Mouse (Mus musculus): ENCODE measurements around the gene Sept6. TPM values are rescaled to one million over a fixed set of nuclear protein-coding genes. Genes with fewer than 3 reads are reported as not detected.
A peak's percentile ranks its signal among the peaks of the same experiment; 100 is the strongest.

Gene Sept6
- total RNA-seq, 2 experiments from 2014 or later = 15.5 to 19.9 TPM

DNA sequence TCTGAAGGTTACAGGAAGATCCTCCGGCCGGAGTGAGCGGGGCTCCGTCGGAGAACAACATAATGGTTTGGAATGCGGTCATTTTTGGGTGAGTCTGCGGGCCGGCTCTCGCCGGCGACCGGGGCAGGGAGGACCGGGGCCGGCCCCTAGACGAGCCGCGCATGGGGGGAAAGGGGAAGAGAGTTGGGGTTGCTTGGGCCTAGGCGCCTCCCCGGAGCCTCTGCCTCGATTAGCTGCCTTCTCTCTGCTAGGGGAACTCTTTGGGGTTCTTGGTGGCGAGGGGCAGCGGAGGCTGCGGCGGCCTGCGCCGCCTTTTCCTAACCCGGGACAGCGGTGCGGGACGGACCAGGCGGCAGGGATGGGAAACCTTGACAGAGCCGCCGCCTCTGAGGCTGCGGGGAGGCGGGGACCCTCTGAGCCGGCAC lies 116.9 kb downstream of the Sept6 start:
- peak; percentile 7; the same call in 1 of the 2 replicates for ATAC-seq (replicated peaks; ENCODE audit: low FRiP score, low TSS enrichment, poor library complexity, severe bottlenecking)

DNA sequence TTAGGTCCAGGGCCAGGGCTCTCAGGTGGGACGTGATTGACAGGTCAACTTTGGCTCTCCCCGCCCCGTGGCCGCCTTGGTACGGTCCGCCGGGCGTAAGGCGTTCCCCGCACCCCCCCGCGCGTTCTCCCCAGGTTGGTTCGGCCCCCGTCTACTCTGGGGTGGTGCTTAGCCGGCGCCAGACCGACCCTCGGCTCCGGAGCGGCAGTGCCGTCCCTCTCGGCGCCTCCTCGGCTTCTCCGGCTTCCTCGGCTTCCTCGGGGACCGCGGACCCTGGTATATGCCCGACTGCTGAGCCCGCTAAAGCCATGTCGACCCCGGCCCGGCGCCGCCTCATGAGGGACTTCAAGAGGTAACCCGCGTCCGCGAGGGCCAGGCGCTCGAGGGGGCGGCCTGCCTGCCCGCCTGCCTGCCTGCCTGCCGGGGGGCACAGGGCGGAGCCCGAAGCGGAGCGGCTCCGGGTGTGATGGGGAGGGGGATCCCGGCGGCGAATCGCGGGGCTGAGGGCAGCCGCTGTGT lies 117.4 kb downstream of the Sept6 start:
- ATAC-seq (replicated peaks; ENCODE audit: low FRiP score, low TSS enrichment, poor library complexity, severe bottlenecking) = peak; percentile 95

DNA sequence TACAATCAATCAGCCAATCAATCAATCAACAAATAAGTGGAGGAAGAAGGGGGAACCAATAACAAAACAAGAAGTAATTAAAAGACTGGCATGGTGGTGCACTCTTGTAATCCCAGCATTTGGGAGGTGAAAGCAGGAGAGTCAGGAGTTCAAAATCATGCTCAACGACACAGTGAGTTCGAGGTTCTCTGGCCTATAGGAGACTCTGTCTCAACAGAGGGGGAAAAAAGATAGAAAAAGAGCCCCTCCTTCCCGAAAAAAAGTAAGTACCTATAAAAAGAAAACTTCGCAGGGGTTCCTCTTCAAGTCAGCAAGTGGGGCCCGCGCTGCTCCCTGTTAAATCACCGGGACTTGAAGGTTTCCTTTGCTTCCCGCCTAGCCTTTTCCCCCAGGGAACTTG lies 117.8 kb downstream of the Sept6 start, which contains the start of the genes Ube2a and C330007P06Rik:
TSS of gene Ube2a (plus strand) at position 136 of the 400 bp plus-strand sequence.
TSS of gene C330007P06Rik (minus strand) at position 347 of the 400 bp plus-strand sequence.
- ATAC-seq (replicated peaks; ENCODE audit: low FRiP score, low TSS enrichment, poor library complexity, severe bottlenecking) = peak; percentile 71

DNA sequence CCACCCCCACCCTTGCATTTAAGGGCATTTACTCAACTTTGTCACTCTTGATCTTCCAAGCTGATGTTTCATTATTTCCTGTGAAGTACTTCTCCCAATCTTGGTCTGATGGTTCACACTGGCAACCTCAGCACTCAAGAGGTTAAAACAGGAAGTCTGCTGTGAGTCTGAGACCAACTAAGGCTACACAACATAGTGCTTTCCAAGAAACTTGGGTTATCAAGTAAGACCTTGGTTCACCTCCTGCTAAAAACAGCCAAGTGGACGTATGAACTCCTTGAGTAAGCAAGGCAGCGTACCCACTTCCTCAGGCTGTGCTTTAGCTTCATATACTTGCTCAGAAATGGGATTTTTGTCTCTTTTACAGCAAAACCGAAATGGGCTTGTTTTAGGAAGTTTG lies 121.2 kb downstream of the Sept6 start:
- ATAC-seq (replicated peaks; ENCODE audit: low FRiP score, low TSS enrichment, poor library complexity, severe bottlenecking) = no peak

DNA sequence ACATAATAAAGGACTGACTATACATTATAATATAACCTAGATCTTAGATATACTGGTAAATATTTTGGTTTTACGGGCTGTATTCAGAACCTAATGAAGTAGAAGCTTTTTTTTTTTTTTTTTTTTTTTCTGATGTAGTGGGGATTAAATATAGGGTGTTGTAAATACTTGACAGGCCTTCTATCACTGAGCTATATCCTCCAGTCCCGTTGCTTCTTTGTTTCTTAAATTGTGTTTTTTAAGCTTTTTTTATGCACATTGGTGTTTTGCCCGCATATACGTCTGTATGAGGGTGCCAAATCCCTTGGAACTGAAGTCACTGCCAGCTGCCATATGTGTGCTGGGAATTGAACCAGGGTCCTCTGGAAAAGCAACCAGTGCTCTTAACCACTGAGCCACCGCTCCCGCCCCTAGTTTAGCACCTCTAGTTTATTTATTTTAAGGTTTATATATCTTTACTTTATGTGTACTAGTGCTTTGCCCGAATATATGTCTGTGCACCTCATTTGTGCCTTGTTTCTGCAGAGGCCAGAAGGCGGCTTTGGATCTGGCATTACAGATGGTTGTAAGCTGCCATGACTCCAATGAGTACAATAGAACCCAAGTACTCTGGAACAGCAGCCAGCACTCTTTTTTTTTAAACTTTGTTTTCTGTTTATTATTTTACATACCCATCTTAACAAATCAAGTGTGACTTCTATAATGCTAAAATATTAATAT lies 126.8 kb downstream of the Sept6 start:
- no peak for ATAC-seq (replicated peaks; ENCODE audit: low FRiP score, low TSS enrichment, poor library complexity, severe bottlenecking)

DNA sequence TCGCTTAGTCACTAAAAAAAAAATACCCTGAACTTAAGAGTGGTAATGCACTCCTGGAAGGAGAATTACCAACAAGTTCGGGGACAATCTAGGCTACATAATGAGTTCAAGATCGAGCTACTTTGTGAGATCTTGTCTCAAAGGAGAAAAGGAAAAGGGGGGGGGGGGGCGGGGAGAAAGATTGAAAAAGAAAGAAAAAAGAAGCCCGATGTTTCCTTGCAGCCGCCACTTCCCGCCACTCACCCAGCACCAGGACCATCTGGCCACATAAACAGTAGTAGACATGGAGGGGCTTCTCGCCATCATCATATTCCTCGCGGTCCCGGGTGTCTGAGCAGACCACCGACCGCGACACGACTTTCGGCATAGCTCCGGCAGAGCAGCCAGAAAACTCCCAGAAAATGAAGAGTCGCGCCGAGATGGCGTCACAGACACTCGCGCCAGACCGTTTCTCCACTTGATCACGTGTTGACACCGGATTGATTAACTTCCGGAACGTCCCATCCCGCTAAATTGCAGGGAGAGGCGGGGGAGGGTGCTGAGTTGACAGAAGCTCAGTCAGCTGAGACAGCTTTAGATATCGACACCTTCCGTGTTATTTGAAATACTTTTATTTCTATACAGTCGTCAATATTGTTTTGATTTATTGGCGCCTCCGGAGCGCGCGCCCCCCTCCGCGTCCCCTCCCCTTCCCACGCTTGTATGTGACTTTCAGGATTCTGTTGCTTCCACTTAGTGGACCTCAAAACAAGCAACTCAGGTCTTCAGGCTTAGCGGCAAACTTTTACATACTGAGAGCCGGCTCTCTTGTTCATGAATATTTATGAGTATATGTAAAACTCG lies 127.6 kb downstream of the Sept6 start:
- peak; percentile 98 for ATAC-seq (replicated peaks; ENCODE audit: low FRiP score, low TSS enrichment, poor library complexity, severe bottlenecking)

Other genes with a start within 250 kb of the Sept6 start
- not detected in 2 replicates for gene Slc25a43, start 248.1 kb downstream of the Sept6 start, total RNA-seq (2014; fragmentation: Nextera tagmentation)
- not detected in 2 replicates for gene Slc25a43, start 248.1 kb downstream of the Sept6 start, total RNA-seq (2017)
- 645 and 809 TPM in 2 replicates for gene Slc25a5, start 196.1 kb downstream of the Sept6 start, total RNA-seq (2014; fragmentation: Nextera tagmentation)
- gene Slc25a5, start 196.1 kb downstream of the Sept6 start, total RNA-seq (2017) = 912 and 1,001 TPM in 2 replicates
- 65.0 and 68.2 TPM in 2 replicates for gene Ube2a, start 117.9 kb downstream of the Sept6 start, total RNA-seq (2014; fragmentation: Nextera tagmentation)
- gene Ube2a, start 117.9 kb downstream of the Sept6 start, total RNA-seq (2017) = 7.4 and 19.6 TPM in 2 replicates
- gene C330007P06Rik, start 117.7 kb downstream of the Sept6 start, total RNA-seq (2014; fragmentation: Nextera tagmentation) = 33.9 and 37.3 TPM in 2 replicates
- gene C330007P06Rik, start 117.7 kb downstream of the Sept6 start, total RNA-seq (2017) = 63.0 and 67.4 TPM in 2 replicates
- 21.2 and 28.6 TPM in 2 replicates for gene Nkrf, start 88.9 kb downstream of the Sept6 start, total RNA-seq (2014; fragmentation: Nextera tagmentation)
- gene Nkrf, start 88.9 kb downstream of the Sept6 start, total RNA-seq (2017) = 16.0 and 16.4 TPM in 2 replicates
- not detected in 2 replicates for gene Sowahd, start 57.1 kb upstream of the Sept6 start, total RNA-seq (2014; fragmentation: Nextera tagmentation)
- not detected in 2 replicates for gene Sowahd, start 57.1 kb upstream of the Sept6 start, total RNA-seq (2017)
- gene Rpl39, start 93.6 kb upstream of the Sept6 start, total RNA-seq (2014; fragmentation: Nextera tagmentation) = 2,164 and 2,516 TPM in 2 replicates
- gene Rpl39, start 93.6 kb upstream of the Sept6 start, total RNA-seq (2017) = 4,522 and 6,227 TPM in 2 replicates
- gene Upf3b, start 118.5 kb upstream of the Sept6 start, total RNA-seq (2014; fragmentation: Nextera tagmentation) = 43.4 and 80.8 TPM in 2 replicates
- 87.5 and 105 TPM in 2 replicates for gene Upf3b, start 118.5 kb upstream of the Sept6 start, total RNA-seq (2017)
- 20.1 and 22.4 TPM in 2 replicates for gene Nkap, start 135.0 kb upstream of the Sept6 start, total RNA-seq (2014; fragmentation: Nextera tagmentation)
- gene Nkap, start 135.0 kb upstream of the Sept6 start, total RNA-seq (2017) = 45.9 and 70.9 TPM in 2 replicates
- not detected in 2 replicates for gene Akap14, start 177.0 kb upstream of the Sept6 start, total RNA-seq (2014; fragmentation: Nextera tagmentation)
- gene Akap14, start 177.0 kb upstream of the Sept6 start, total RNA-seq (2017) = not detected in 2 replicates
- 231 and 296 TPM in 2 replicates for gene Ndufa1, start 199.4 kb upstream of the Sept6 start, total RNA-seq (2014; fragmentation: Nextera tagmentation)
- gene Ndufa1, start 199.4 kb upstream of the Sept6 start, total RNA-seq (2017) = 114 and 134 TPM in 2 replicates
- 5.7 and 7.4 TPM in 2 replicates for gene Rnf113a1, start 199.5 kb upstream of the Sept6 start, total RNA-seq (2014; fragmentation: Nextera tagmentation)
- gene Rnf113a1, start 199.5 kb upstream of the Sept6 start, total RNA-seq (2017) = 0.80 and 4.4 TPM in 2 replicates
- gene Gm9, start 219.2 kb upstream of the Sept6 start, total RNA-seq (2014; fragmentation: Nextera tagmentation) = not detected in 2 replicates
- gene Gm9, start 219.2 kb upstream of the Sept6 start, total RNA-seq (2017) = not detected in 2 replicates
- gene Rhox1, start 230.5 kb upstream of the Sept6 start, total RNA-seq (2014; fragmentation: Nextera tagmentation) = not detected in 2 replicates
- gene Rhox1, start 230.5 kb upstream of the Sept6 start, total RNA-seq (2017) = not detected in 2 replicates